Mouse (Mus musculus): ENCODE measurements around the gene Ephb4.

- TF ChIP-seq POLR2A (IDR thresholded peaks at IDR 0.05; ENCODE audit: borderline replicate concordance, control insufficient read depth, low read depth, low read length) (no peak), CTCF (IDR thresholded peaks at IDR 0.05; ENCODE audit: control insufficient read depth, insufficient read depth, low read length) (no peak)
Measured at GRCm38 (mm10) chr5:137318570-137318969, 31.3 kb upstream of the Ephb4 start.
